Mouse (Mus musculus) cerebellum, adult 2 months (tissue): ENCODE results near the gene Serpina10.
"Not testable (repeated sequence)": the region's sequence is repeated elsewhere in the genome, so short reads cannot be mapped to it uniquely, and the experiment has no call there.

ENCODE experiments used
- CTCF ChIP-seq: fragments of 200-500 bp; IDR thresholded peaks from 2 replicates; pipeline ENCODE4 v1.5.1; 2011; ENCODE audit warnings: low read depth, mild to moderate bottlenecking, control low read depth, low read length, moderate library complexity, borderline replicate concordance; ENCODE audit not compliant: insufficient read depth
- POLR2A ChIP-seq: fragments of 200-500 bp; IDR thresholded peaks from 2 replicates; pipeline ENCODE4 v1.6.1; 2011; ENCODE audit warnings: low read length, control low read depth, borderline replicate concordance; ENCODE audit not compliant: insufficient read depth

DNA sequence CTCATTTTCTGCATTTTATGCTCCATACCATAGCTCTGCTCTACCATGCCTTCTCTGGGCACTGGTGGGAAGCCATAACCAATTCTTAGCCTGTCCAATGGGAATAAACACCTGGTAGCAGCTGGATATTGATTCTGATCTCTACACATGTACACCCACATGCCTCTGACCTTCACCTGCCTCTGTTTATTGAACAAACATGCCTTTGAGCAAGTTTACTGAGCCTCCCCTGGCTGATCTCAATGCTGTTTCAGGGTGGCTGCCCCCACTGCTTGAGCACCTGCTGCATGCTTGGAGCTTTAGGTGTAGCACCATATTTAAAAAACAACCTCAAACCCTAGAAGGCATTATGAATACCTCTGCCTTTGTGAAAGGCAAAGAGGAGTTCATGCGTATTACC lies 48.6 kb upstream of the Serpina10 start:
- TF ChIP-seq CTCF, POLR2A: not testable (repeated sequence)
